Comparison of ENCODE assay signal across 8 mouse cellular contexts in the genomic region with DNA sequence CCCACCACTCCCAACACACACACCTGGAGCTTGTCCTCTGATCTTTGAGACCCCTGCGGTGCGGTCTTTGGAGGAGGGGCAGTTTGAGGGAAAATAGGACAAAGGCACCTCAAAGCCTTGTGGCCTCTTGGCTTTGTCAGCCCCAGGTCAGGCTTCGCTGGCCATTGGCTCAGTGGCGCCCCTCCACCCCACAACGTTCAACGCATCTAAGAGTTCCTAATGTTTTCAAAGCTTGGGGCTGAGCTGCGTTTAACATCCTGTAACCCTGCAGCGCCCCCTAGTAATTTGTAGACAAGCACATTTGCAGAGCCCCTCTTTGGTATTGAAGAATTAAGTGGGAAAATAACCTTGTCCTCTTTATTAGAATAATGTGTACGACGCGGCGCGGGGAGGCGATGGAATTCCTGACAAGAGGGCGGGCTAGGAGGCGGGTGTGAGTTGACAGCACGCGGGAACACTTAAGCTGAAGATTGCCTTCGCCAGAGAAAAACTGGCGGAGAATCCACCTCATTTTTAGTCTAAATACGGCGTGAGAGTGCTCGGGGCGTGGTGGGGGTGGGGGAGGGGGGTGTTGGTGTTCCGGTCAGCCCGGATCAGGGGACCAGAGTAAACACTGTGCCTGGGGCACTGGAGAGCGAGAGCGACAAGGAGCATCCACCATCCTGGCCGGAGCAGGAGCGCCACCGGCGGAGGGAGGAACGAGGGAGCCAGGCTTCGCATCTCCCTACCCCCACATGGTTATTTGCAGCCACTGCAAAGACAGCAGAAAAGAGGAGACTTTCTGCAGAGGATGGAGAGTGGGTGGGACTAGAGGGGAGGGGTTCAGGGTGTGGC. TPM values are rescaled to one million over a fixed set of nuclear protein-coding genes. Genes with fewer than 3 reads are reported as not detected.
DNase-seq lines count a peak whose midpoint lies in the region; ATAC-seq and TF ChIP-seq lines count a peak whose summit lies in the region.

No protein-coding gene starts in this region.

- peak; percentile 66 for DNase-seq in adrenal gland, adult 2 months
- peak; percentile 89 for DNase-seq in embryo, embryonic 10.5 days (ENCODE audit: low spot score)
- peak; percentile 48 to 73 for DNase-seq in gastrocnemius, postnatal 4 days (ENCODE audit: low spot score in 2 of 2)
- peak; percentile 63 to 69 for DNase-seq in left cerebral cortex, postnatal 36 days (ENCODE audit: low spot score in 2 of 2)
- DNase-seq in midbrain, embryonic 10.5 days (ENCODE audit: low spot score) = peak; percentile 73
- DNase-seq in skeletal muscle tissue, adult 2 months (ENCODE audit: low read depth, low spot score) = peak; percentile 53

- H3K4me2 ChIP-seq in intestine, postnatal 0 days (replicated peaks; ENCODE audit: low read depth) = peak overlapping the region; percentile 70

- intact Hi-C loops in left cerebral cortex, postnatal 36 days (cut with DNase I) = loop anchor here (2.0 kb wide), 1 partner anchor 45 kb away; no protein-coding TSS in a partner anchor

- 0 out of 2 replicates have a peak overlapping the region, but pooled peaks have one; percentile 19 for H3K9ac ChIP-seq in intestine, postnatal 0 days (ENCODE audit: low read depth, low read length)

- no peak overlapping the region for H3K27ac ChIP-seq in intestine, postnatal 0 days (ENCODE audit: low read depth, low read length)
- peak overlapping the region; percentile 83 for H3K27ac ChIP-seq in midbrain, embryonic 10.5 days (replicated peaks)

- H3K9me3 ChIP-seq in intestine, postnatal 0 days (ENCODE audit: control insufficient read depth) = no peaks in the 10 kb centered on the region
- no peaks in the 10 kb centered on the region for H3K9me3 ChIP-seq in midbrain, embryonic 10.5 days (replicated peaks)

- TF ChIP-seq CTCF in intestine, postnatal 0 days (IDR thresholded peaks at IDR 0.05; ENCODE audit: low read depth) = peak; percentile 79

- H3K36me3 ChIP-seq in intestine, postnatal 0 days (ENCODE audit: control insufficient read depth, insufficient read depth) = no peaks in the 10 kb centered on the region
- no peaks in the 10 kb centered on the region for H3K36me3 ChIP-seq in midbrain, embryonic 10.5 days

- H3K27me3 ChIP-seq in intestine, postnatal 0 days (replicated peaks; ENCODE audit: control insufficient read depth, insufficient read depth, low read length) = no peaks in the 10 kb centered on the region
- H3K27me3 ChIP-seq in midbrain, embryonic 10.5 days (ENCODE audit: low read depth, poor library complexity, severe bottlenecking) = no peaks in the 10 kb centered on the region

- H3K4me1 ChIP-seq in intestine, postnatal 0 days (replicated peaks; ENCODE audit: control insufficient read depth, insufficient read depth, low read length) = peaks cover 11% of the 10 kb centered on the region; the same call in 1 of the 2 replicates
- peaks cover 35% of the 10 kb centered on the region for H3K4me1 ChIP-seq in midbrain, embryonic 10.5 days

- H3K4me3 ChIP-seq in intestine, postnatal 0 days (ENCODE audit: low read depth, low read length) = peak overlapping the region; percentile 25
- H3K4me3 ChIP-seq in midbrain, embryonic 10.5 days = peak overlapping the region; percentile 58

- ATAC-seq in intestine, postnatal 0 days = peak; percentile 16; the same call in 1 of the 2 replicates
- ATAC-seq in activated CD4-positive, CD25-positive, alpha-beta regulatory T cell, adult 4 months = no peak

- WGBS in intestine, postnatal 0 days = 3% methylated on average over 34 of the region's 34 CpGs
- 2% methylated on average over 34 of the region's 34 CpGs for WGBS in midbrain, embryonic 10.5 days

RNA-seq across cellular contexts. Expression of gene Mymx, which starts 28.2 kb away (rescaled TPM):
- total RNA-seq in adrenal gland, adult 2 months (2021) = not detected
- 0.18 and 0.55 TPM in 2 replicates for polyA plus RNA-seq in adrenal gland, adult 2 months (2012; rRNA removed)
- 10 to 100 TPM; 42.8 to 44.3 TPM for total RNA-seq in gastrocnemius, postnatal 4 days (2021)
- 0.34 and 0.38 TPM in 2 replicates for polyA plus RNA-seq in intestine, postnatal 0 days (2015; fragmentation: Nextera tagmentation; extraction: Ambion mirVana)
- total RNA-seq in left cerebral cortex, postnatal 36 days (2021) = not detected
- polyA plus RNA-seq in midbrain, embryonic 10.5 days (2016; fragmentation: Nextera tagmentation; extraction: Ambion mirVana) = 0.21 and 0.39 TPM in 2 replicates
- not detected for polyA plus RNA-seq in activated CD4-positive, CD25-positive, alpha-beta regulatory T cell, adult 4 months (2017; shearing (Covaris generic))

RNA-seq across cellular contexts. Expression of gene Capn11, which starts 29.0 kb away (rescaled TPM):
- total RNA-seq in adrenal gland, adult 2 months (2021) = under 1 TPM; 0.59 to 0.95 TPM
- polyA plus RNA-seq in adrenal gland, adult 2 months (2012; rRNA removed) = 0.03 TPM in 1 of 2 replicates, not detected in the other
- 1 to 10 TPM in 1 of 2 experiments, under 1 TPM in 1; 0.10 to 1.5 TPM for total RNA-seq in gastrocnemius, postnatal 4 days (2021)
- polyA plus RNA-seq in intestine, postnatal 0 days (2015; fragmentation: Nextera tagmentation; extraction: Ambion mirVana) = not detected in 2 replicates
- total RNA-seq in left cerebral cortex, postnatal 36 days (2021) = under 1 TPM; 0.12 to 0.66 TPM
- 0.76 and 1.5 TPM in 2 replicates for polyA plus RNA-seq in midbrain, embryonic 10.5 days (2016; fragmentation: Nextera tagmentation; extraction: Ambion mirVana)
- polyA plus RNA-seq in activated CD4-positive, CD25-positive, alpha-beta regulatory T cell, adult 4 months (2017; shearing (Covaris generic)) = under 1 TPM in 1 of 2 experiments, not detected in 1; 0.33 TPM

RNA-seq across cellular contexts. Expression of gene Slc29a1, which starts 30.7 kb away (rescaled TPM):
- total RNA-seq in adrenal gland, adult 2 months (2021) = 100 to 1,000 TPM; 104 to 197 TPM
- polyA plus RNA-seq in adrenal gland, adult 2 months (2012; rRNA removed) = 288 and 410 TPM in 2 replicates
- 100 to 1,000 TPM; 148 to 166 TPM for total RNA-seq in gastrocnemius, postnatal 4 days (2021)
- 37.8 and 38.4 TPM in 2 replicates for polyA plus RNA-seq in intestine, postnatal 0 days (2015; fragmentation: Nextera tagmentation; extraction: Ambion mirVana)
- total RNA-seq in left cerebral cortex, postnatal 36 days (2021) = 10 to 100 TPM; 17.1 to 23.2 TPM
- 62.9 and 70.6 TPM in 2 replicates for polyA plus RNA-seq in midbrain, embryonic 10.5 days (2016; fragmentation: Nextera tagmentation; extraction: Ambion mirVana)
- polyA plus RNA-seq in activated CD4-positive, CD25-positive, alpha-beta regulatory T cell, adult 4 months (2017; shearing (Covaris generic)) = 10 to 100 TPM; 82.3 to 85.3 TPM

RNA-seq across cellular contexts. Expression of gene Mrpl14, which starts 56.0 kb away (rescaled TPM):
- total RNA-seq in adrenal gland, adult 2 months (2021) = 100 to 1,000 TPM; 126 to 132 TPM
- 223 and 257 TPM in 2 replicates for polyA plus RNA-seq in adrenal gland, adult 2 months (2012; rRNA removed)
- total RNA-seq in gastrocnemius, postnatal 4 days (2021) = 10 to 100 TPM; 83.4 to 92.2 TPM
- 120 and 127 TPM in 2 replicates for polyA plus RNA-seq in intestine, postnatal 0 days (2015; fragmentation: Nextera tagmentation; extraction: Ambion mirVana)
- 10 to 100 TPM; 38.3 to 47.5 TPM for total RNA-seq in left cerebral cortex, postnatal 36 days (2021)
- polyA plus RNA-seq in midbrain, embryonic 10.5 days (2016; fragmentation: Nextera tagmentation; extraction: Ambion mirVana) = 148 and 155 TPM in 2 replicates
- polyA plus RNA-seq in activated CD4-positive, CD25-positive, alpha-beta regulatory T cell, adult 4 months (2017; shearing (Covaris generic)) = 10 to 100 TPM; 73.4 to 90.9 TPM

RNA-seq across cellular contexts. Expression of gene Tmem63b, which starts 56.6 kb away (rescaled TPM):
- 10 to 100 TPM; 37.9 to 54.8 TPM for total RNA-seq in adrenal gland, adult 2 months (2021)
- polyA plus RNA-seq in adrenal gland, adult 2 months (2012; rRNA removed) = 68.9 and 71.9 TPM in 2 replicates
- 10 to 100 TPM; 48.6 to 56.4 TPM for total RNA-seq in gastrocnemius, postnatal 4 days (2021)
- 22.6 and 24.7 TPM in 2 replicates for polyA plus RNA-seq in intestine, postnatal 0 days (2015; fragmentation: Nextera tagmentation; extraction: Ambion mirVana)
- total RNA-seq in left cerebral cortex, postnatal 36 days (2021) = 100 to 1,000 TPM; 177 to 186 TPM
- polyA plus RNA-seq in midbrain, embryonic 10.5 days (2016; fragmentation: Nextera tagmentation; extraction: Ambion mirVana) = 60.5 and 82.0 TPM in 2 replicates
- 1 to 10 TPM; 2.7 to 3.6 TPM for polyA plus RNA-seq in activated CD4-positive, CD25-positive, alpha-beta regulatory T cell, adult 4 months (2017; shearing (Covaris generic))
